Mouse (Mus musculus): ENCODE results near the gene Zfp273.
"Not testable (repeated sequence)": the region's sequence is repeated elsewhere in the genome, so short reads cannot be mapped to it uniquely, and the experiment has no call there.

The Zfp273 gene

DNA sequence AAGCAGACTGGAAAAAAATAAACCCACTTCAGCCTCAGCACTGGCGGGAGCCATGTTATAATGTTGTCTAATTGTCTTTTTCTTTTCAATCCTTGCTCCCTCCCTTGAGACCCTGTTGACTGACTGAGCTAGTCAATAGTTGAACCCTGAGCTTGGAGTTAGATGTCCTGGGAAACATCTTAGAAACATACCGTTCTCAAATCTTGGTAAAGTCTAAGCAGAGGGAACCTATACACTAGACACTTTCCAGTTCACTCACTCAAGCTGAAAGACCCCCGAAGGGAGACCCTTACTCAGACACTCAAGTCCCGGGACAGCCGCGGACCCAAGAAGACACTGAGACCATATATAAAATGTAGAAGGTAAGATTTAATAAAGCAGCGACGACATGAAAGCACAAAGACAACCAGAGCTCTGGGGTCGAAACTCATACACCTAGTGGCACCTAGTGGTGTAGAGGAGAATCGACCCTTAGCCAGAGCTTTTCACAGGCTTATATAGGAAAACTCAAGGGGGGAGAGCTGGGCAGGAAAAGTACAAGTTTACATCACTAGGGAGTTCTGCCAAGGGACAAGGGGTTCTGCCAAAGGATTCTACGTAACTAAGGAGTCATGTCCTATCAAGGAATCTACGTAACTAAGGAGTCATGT is 62.6 kb downstream of the Zfp273 start:
- not testable (repeated sequence) for DNase-seq

Data from right cerebral cortex, adult 18-20 months (tissue).